In genomic region chr15:91373203-91373584, GRCm38 (mm10) we compare ENCODE assay signal across 8 mouse cellular contexts.
DNase-seq lines count a peak whose midpoint lies in the region; ATAC-seq and TF ChIP-seq lines count a peak whose summit lies in the region.

No protein-coding gene starts in this region.

- DNase-seq in kidney, adult 11 months, result no peak
- peak; percentile 69 to 71 for DNase-seq in cerebellum, postnatal 36 days
- DNase-seq in heart, postnatal 36 days, result peak; percentile 20 to 26
- DNase-seq in left cerebral cortex, postnatal 10 days (ENCODE audit: extremely low spot score in 1 of 2, low spot score in 2 of 2), result peak; percentile 65 to 79
- DNase-seq in urinary bladder, postnatal 25 days (ENCODE audit: low spot score), result no peak
- DNase-seq in spleen, postnatal 14 days (ENCODE audit: low spot score in 2 of 2), result no peak

- no peaks in the 10 kb centered on the region for H3K27me3 ChIP-seq in kidney, embryonic 16.5 days (ENCODE audit: insufficient read depth, low read length)

- no peak overlapping the region for H3K9ac ChIP-seq in kidney, embryonic 16.5 days (replicated peaks; ENCODE audit: low read length)

- ATAC-seq in kidney, embryonic 16.5 days (ENCODE audit: low FRiP score, low TSS enrichment), result peak; percentile 57; the same call in 1 of the 2 replicates

- H3K4me3 ChIP-seq in kidney, embryonic 16.5 days (ENCODE audit: low read length), result no peak overlapping the region
- no peak overlapping the region for H3K4me3 ChIP-seq in olfactory bulb, adult 2 months (ENCODE audit: insufficient read depth, low read depth, low read length)

- H3K4me2 ChIP-seq in kidney, embryonic 16.5 days (replicated peaks; ENCODE audit: low read depth, low read length), result no peak overlapping the region

- no peak for TF ChIP-seq POLR2A in olfactory bulb, adult 2 months (IDR thresholded peaks at IDR 0.05; ENCODE audit: insufficient read depth, low read depth, low read length)

- peaks cover 19% of the 10 kb centered on the region for H3K4me1 ChIP-seq in kidney, embryonic 16.5 days (ENCODE audit: insufficient read depth, low read length)
- H3K4me1 ChIP-seq in olfactory bulb, adult 2 months (ENCODE audit: control insufficient read depth, insufficient read depth, low read length), result peaks cover 6% of the 10 kb centered on the region; the same call in 1 of the 2 replicates

- TF ChIP-seq CTCF in olfactory bulb, adult 2 months (IDR thresholded peaks at IDR 0.05; ENCODE audit: insufficient read depth, low read depth, low read length), result no peak

- H3K9me3 ChIP-seq in kidney, embryonic 16.5 days (ENCODE audit: low read length), result no peaks in the 10 kb centered on the region

- no peaks in the 10 kb centered on the region for H3K36me3 ChIP-seq in kidney, embryonic 16.5 days (ENCODE audit: insufficient read depth, low read length)

- no peak overlapping the region for H3K27ac ChIP-seq in kidney, embryonic 16.5 days (ENCODE audit: low read length)
- peak overlapping the region; percentile 25; the same call in 1 of the 2 replicates for H3K27ac ChIP-seq in olfactory bulb, adult 2 months (ENCODE audit: insufficient read depth, low read depth, low read length)

- WGBS in kidney, embryonic 16.5 days, result 30% methylated on average over 7 of the region's 7 CpGs
- WGBS in olfactory bulb, adult 2 months, result 21% methylated on average over 7 of the region's 7 CpGs

- intact Hi-C loops in heart, postnatal 36 days (cut with DNase I), result no loop called here
- intact Hi-C loops in left cerebral cortex, postnatal 10 days (cut with DNase I), result no loop called here

Comparison
In these comparisons a context has a peak if more than half of its experiments do, and no peak if none do; other contexts are left out.
1. DNase-seq: peak in cerebellum, postnatal 36 days (2 of 2), heart, postnatal 36 days (2 of 2) and left cerebral cortex, postnatal 10 days (2 of 2); none in kidney, adult 11 months (single experiment), urinary bladder, postnatal 25 days (single experiment) and spleen, postnatal 14 days (0 of 2).